Mouse (Mus musculus) urinary bladder, postnatal 4 days (tissue): ENCODE measurements around the gene S100a7a.
A peak's percentile ranks its signal among the peaks of the same experiment; 100 is the strongest.

Source experiments
- DNase-seq, 2 experiments: peaks; one replicate each; pipeline ENCODE4 v3.0.0; 2021 to 2022; ENCODE audit warnings: low spot score in 2 of 2

The S100a7a gene

GRCm38 (mm10) chr3:90627807-90628206 is 26.0 kb upstream of the S100a7a start:
- no peak for DNase-seq

- DNase-seq: no peak
Observed at GRCm38 (mm10) chr3:90629298-90629697, 24.5 kb upstream of the S100a7a start.

GRCm38 (mm10) chr3:90631984-90632383 is 21.8 kb upstream of the S100a7a start:
- no peak for DNase-seq

- DNase-seq: no peak
Observed at GRCm38 (mm10) chr3:90638511-90639275, 15.1 kb upstream of the S100a7a start.

GRCm38 (mm10) chr3:90639511-90640154 is 14.2 kb upstream of the S100a7a start:
- no peak for DNase-seq

GRCm38 (mm10) chr3:90640981-90641380 is 12.8 kb upstream of the S100a7a start:
- no peak for DNase-seq

GRCm38 (mm10) chr3:90644220-90644619 is 9.6 kb upstream of the S100a7a start:
- peak in 1 of 2 experiments; percentile 67 for DNase-seq

- DNase-seq: no peak
Observed at GRCm38 (mm10) chr3:90647291-90647690, 6.5 kb upstream of the S100a7a start.

GRCm38 (mm10) chr3:90648981-90649380 is 4.8 kb upstream of the S100a7a start:
- DNase-seq: no peak

- no peak for DNase-seq
Observed at GRCm38 (mm10) chr3:90649832-90650231, 4.0 kb upstream of the S100a7a start.

GRCm38 (mm10) chr3:90652878-90653508 is 824 bp upstream of the S100a7a start:
- peak; percentile 47 to 77 for DNase-seq

- DNase-seq: no peak
Observed at GRCm38 (mm10) chr3:90657405-90657804, 3.6 kb downstream of the S100a7a start.

- DNase-seq: no peak
Observed at GRCm38 (mm10) chr3:90659364-90660044, 5.7 kb downstream of the S100a7a start.

GRCm38 (mm10) chr3:90664219-90664618 is 10.4 kb downstream of the S100a7a start:
- no peak for DNase-seq

- DNase-seq: no peak
Observed at GRCm38 (mm10) chr3:90668846-90669245, 15.0 kb downstream of the S100a7a start, which contains the start of gene S100a8. Gene S100a8, plus strand, starts transcription at chr3:90668978.

- DNase-seq: no peak
Observed at GRCm38 (mm10) chr3:90678656-90679055, 24.8 kb downstream of the S100a7a start.

- DNase-seq: no peak
Observed at GRCm38 (mm10) chr3:90683929-90684328, 30.1 kb downstream of the S100a7a start.

- no peak for DNase-seq
Observed at GRCm38 (mm10) chr3:90686835-90687234, 33.0 kb downstream of the S100a7a start.

- no peak for DNase-seq
Observed at GRCm38 (mm10) chr3:90693496-90693895, 39.7 kb downstream of the S100a7a start.

- DNase-seq: no peak
Observed at GRCm38 (mm10) chr3:90695613-90696012, 41.8 kb downstream of the S100a7a start, which contains the start of gene S100a9. Gene S100a9, minus strand, starts transcription at chr3:90695721.

- no peak for DNase-seq
Observed at GRCm38 (mm10) chr3:90702244-90702643, 48.4 kb downstream of the S100a7a start.
